Mouse (Mus musculus) mouse trophoblast stem cell (cell line): ENCODE data around the gene Nckap1l.

Experiments used
- in situ Hi-C, 2 experiments: fragments of 300-500 bp; cut with MseI, MboI; formaldehyde crosslinking; loops; 2 replicates in 1 of 2; 3 replicates in 1 of 2; pipeline ENCODE4 v1.15.1; 2025

Nckap1l gene

GRCm38 (mm10) chr15:103537822-103538213 lies 84.2 kb downstream of the Nckap1l start, which contains the start of gene Ppp1r1a:
Gene Ppp1r1a (minus strand): TSS chr15:103538003.
- in situ Hi-C loops: no loop called here

- in situ Hi-C loops: no loop called here
Measured at GRCm38 (mm10) chr15:103539259-103539658, 85.7 kb downstream of the Nckap1l start.

GRCm38 (mm10) chr15:103540646-103541045 lies 87.1 kb downstream of the Nckap1l start:
- in situ Hi-C loops: no loop called here

- in situ Hi-C loops: no loop called here
Measured at GRCm38 (mm10) chr15:103542526-103542925, 88.9 kb downstream of the Nckap1l start.

- in situ Hi-C loops: no loop called here
Measured at GRCm38 (mm10) chr15:103547983-103548382, 94.4 kb downstream of the Nckap1l start.
